Mouse (Mus musculus) limb, embryonic 13.5 days (tissue): ENCODE data around the gene Irf2bp1. TPM values are rescaled to one million over a fixed set of nuclear protein-coding genes. Genes with fewer than 3 reads are reported as not detected.

Experiments
- ATAC-seq: fragments of 200-750 bp; cut with Nextera tagmentation; 2 replicates; pipeline ENCODE4 v1.8.0; 2017; ENCODE audit warnings: low read depth, moderate number of reproducible peaks, moderate TSS enrichment; ENCODE audit not compliant: low FRiP score
- H3K27ac ChIP-seq: fragments of 300-500 bp; sonication (generic); 2 replicates; pipeline ENCODE4 v1.5.1; 2015; ENCODE audit warnings: inconsistent platforms, mild to moderate bottlenecking, moderate library complexity
- H3K27me3 ChIP-seq: fragments of 300-500 bp; sonication (generic); 2 replicates; pipeline ENCODE4 v1.6.1; 2015; ENCODE audit warnings: mild to moderate bottlenecking, inconsistent platforms
- H3K36me3 ChIP-seq: fragments of 300-500 bp; sonication (generic); 2 replicates; pipeline ENCODE4 v1.6.1; 2015; ENCODE audit warnings: inconsistent platforms, mild to moderate bottlenecking, moderate library complexity
- H3K4me1 ChIP-seq: fragments of 300-500 bp; sonication (generic); 2 replicates; pipeline ENCODE4 v1.6.1; 2015; ENCODE audit warnings: inconsistent platforms
- H3K4me2 ChIP-seq: fragments of 300-500 bp; sonication (generic); replicated peaks from 2 replicates; pipeline ENCODE4 v1.6.1; 2015; ENCODE audit warnings: inconsistent platforms, mild to moderate bottlenecking, moderate library complexity
- H3K4me3 ChIP-seq: fragments of 300-500 bp; sonication (generic); 2 replicates; pipeline ENCODE4 v1.5.1; 2015; ENCODE audit warnings: moderate library complexity, mild to moderate bottlenecking, inconsistent platforms
- H3K9ac ChIP-seq: fragments of 300-500 bp; sonication (generic); 2 replicates; pipeline ENCODE4 v1.6.1; 2015; ENCODE audit warnings: mild to moderate bottlenecking, inconsistent platforms
- H3K9me3 ChIP-seq: fragments of 300-500 bp; sonication (generic); 2 replicates; pipeline ENCODE4 v1.6.1; 2016; ENCODE audit warnings: inconsistent platforms
- WGBS: fragments of 180-500 bp; shearing (Covaris S2); methylation state at CpG from one replicate; pipeline ENCODE4 v1.1.7; 2015; 5-methylcytosine and 5-hydroxymethylcytosine counted together
- polyA plus RNA-seq: library from polyadenylated mRNA; unstranded; fragments of >200 nt; fragmentation: Nextera tagmentation; extraction: Ambion mirVana; gene quantifications from 2 replicates; pipeline ENCODE4 v1.2.1, GENCODE M21; 2015

The Irf2bp1 gene
- polyA plus RNA-seq, 1 experiment from 2014 or later = 26.9 TPM

- Histone ChIP-seq H3K4me3 (no peak overlapping the region), H3K27me3 (peaks cover 15% of the 10 kb centered on the region), H3K9me3 (no peaks in the 10 kb centered on the region), H3K4me2 (no peak overlapping the region), H3K36me3 (no peaks in the 10 kb centered on the region), H3K9ac (no peak overlapping the region), H3K4me1 (peaks cover 19% of the 10 kb centered on the region), H3K27ac (no peak overlapping the region)
- WGBS = 85% methylated on average over 4 of the region's 4 CpGs
- no peak for ATAC-seq
Observed at GRCm38 (mm10) chr7:19016042-19016441, 12.2 kb downstream of the Irf2bp1 start.

DNA sequence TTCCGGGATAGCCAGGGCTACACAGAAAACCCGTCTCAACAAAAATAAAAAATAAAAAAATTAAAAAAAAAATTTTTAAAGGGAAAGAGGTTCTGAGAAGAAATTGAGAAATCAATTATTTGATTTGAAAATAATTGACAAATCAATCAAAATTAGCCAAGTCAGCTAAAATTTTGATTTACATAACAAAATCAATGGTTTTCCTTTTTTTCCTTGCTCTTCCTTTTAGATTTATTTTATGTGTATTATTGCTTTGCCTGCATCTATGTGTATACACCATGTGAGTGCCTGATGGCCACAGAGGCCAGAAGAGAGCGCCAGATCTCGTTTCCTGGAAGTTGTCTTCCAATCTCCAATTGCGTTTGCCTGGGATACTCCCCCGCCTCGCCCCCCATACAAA, 14.1 kb downstream of the Irf2bp1 start:
- Histone ChIP-seq H3K27ac (no peak overlapping the region), H3K9ac (no peak overlapping the region), H3K36me3 (no peaks in the 10 kb centered on the region), H3K4me3 (no peak overlapping the region), H3K4me1 (peaks cover 9% of the 10 kb centered on the region; the same call in 1 of the 2 replicates), H3K9me3 (no peaks in the 10 kb centered on the region), H3K4me2 (no peak overlapping the region), H3K27me3 (peaks cover 34% of the 10 kb centered on the region)
- WGBS = 85% methylated on average over 7 of the region's 7 CpGs
- ATAC-seq = no peak

GRCm38 (mm10) chr7:19021048-19021447, 17.2 kb downstream of the Irf2bp1 start:
- 17% methylated on average over 8 of the region's 8 CpGs for WGBS
- Histone ChIP-seq H3K27me3 (peaks cover 44% of the 10 kb centered on the region), H3K27ac (no peak overlapping the region), H3K9ac (no peak overlapping the region; the same call in 1 of the 2 replicates), H3K4me3 (no peak overlapping the region), H3K36me3 (no peaks in the 10 kb centered on the region), H3K4me2 (peak overlapping the region; percentile 93; the same call in 1 of the 2 replicates), H3K4me1 (peaks cover 27% of the 10 kb centered on the region), H3K9me3 (no peaks in the 10 kb centered on the region)
- no peak for ATAC-seq

- 0 out of 2 replicates have a peak overlapping the region, but pooled peaks have one; percentile 61 for H3K9ac ChIP-seq
- no peak for ATAC-seq
- H3K9me3 ChIP-seq = no peaks in the 10 kb centered on the region
- no peak overlapping the region for H3K27ac ChIP-seq
- 52% methylated on average over 18 of the region's 18 CpGs for WGBS
- no peaks in the 10 kb centered on the region for H3K36me3 ChIP-seq
- peaks cover 28% of the 10 kb centered on the region for H3K4me1 ChIP-seq
- peaks cover 44% of the 10 kb centered on the region for H3K27me3 ChIP-seq
- peak overlapping the region; percentile 93 for H3K4me2 ChIP-seq
- peak overlapping the region; percentile 84 for H3K4me3 ChIP-seq
Observed at GRCm38 (mm10) chr7:19022189-19022958, 18.5 kb downstream of the Irf2bp1 start.

DNA sequence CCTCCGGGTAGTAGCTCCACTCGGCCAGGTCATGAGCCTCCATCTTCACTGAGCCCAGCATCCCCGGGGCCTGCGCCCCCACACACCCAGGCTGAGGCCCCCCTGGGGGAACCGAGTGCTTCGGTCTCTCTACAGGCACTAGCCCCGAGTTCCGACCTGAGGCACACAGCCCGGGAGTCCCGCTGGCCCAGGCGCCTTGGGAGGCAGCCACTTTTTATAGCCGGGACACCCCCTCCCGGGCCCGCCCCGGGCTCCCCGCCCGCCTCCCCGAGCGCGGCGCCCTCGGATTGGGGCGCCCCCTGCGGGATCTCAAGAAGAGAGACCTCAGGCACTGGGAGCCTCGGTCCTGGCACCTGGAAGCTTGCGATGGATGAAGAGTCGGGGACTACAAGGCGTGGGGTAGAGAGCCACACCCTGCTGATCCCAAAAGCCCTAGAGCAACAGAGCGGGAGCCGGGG, 19.5 kb downstream of the Irf2bp1 start, which contains the start of gene Foxa3:
TSS of gene Foxa3 (minus strand) at position 182 of the 458 bp plus-strand sequence.
- ATAC-seq = peak; percentile 19
- peak within 1 kb of the TSS; percentile 84 for H3K4me3 ChIP-seq
- peaks cover 44% of the 10 kb centered on the region for H3K27me3 ChIP-seq
- H3K4me1 ChIP-seq = peaks cover 28% of the 10 kb centered on the region
- peak within 1 kb of the TSS; percentile 93 for H3K4me2 ChIP-seq
- H3K36me3 ChIP-seq = no peaks in the 10 kb centered on the region
- 3% methylated on average over 26 of the region's 30 CpGs for WGBS
- H3K27ac ChIP-seq = no peak within 1 kb of the TSS
- H3K9ac ChIP-seq = peak within 1 kb of the TSS; percentile 97
- no peaks in the 10 kb centered on the region for H3K9me3 ChIP-seq

GRCm38 (mm10) chr7:19024096-19024506, 20.3 kb downstream of the Irf2bp1 start, which contains the start of gene Sympk:
TSS of gene Sympk (plus strand) at chr7:19024377.
- Histone ChIP-seq H3K36me3 (peaks cover 7% of the 10 kb centered on the region), H3K9me3 (no peaks in the 10 kb centered on the region), H3K4me2 (peak within 1 kb of the TSS; percentile 93), H3K4me1 (peaks cover 28% of the 10 kb centered on the region), H3K27me3 (peaks cover 44% of the 10 kb centered on the region), H3K27ac (0 out of 2 replicates have a peak within 1 kb of the TSS, but pooled peaks have one; percentile 12), H3K9ac (peak within 1 kb of the TSS; percentile 97), H3K4me3 (peak within 1 kb of the TSS; percentile 84)
- under 1% methylated on average over 40 of the region's 50 CpGs for WGBS
- peak; percentile 96 for ATAC-seq

GRCm38 (mm10) chr7:19024581-19025255, 20.9 kb downstream of the Irf2bp1 start:
- Histone ChIP-seq H3K36me3 (peaks cover 13% of the 10 kb centered on the region), H3K27ac (0 out of 2 replicates have a peak overlapping the region, but pooled peaks have one; percentile 12), H3K27me3 (peaks cover 41% of the 10 kb centered on the region), H3K4me2 (peak overlapping the region; percentile 93), H3K9me3 (no peaks in the 10 kb centered on the region), H3K9ac (peak overlapping the region; percentile 97), H3K4me3 (peak overlapping the region; percentile 84), H3K4me1 (peaks cover 28% of the 10 kb centered on the region)
- 1% methylated on average over 25 of the region's 36 CpGs for WGBS
- peak; percentile 52 for ATAC-seq

GRCm38 (mm10) chr7:19028067-19028466, 24.2 kb downstream of the Irf2bp1 start:
- no peak overlapping the region for H3K9ac ChIP-seq
- no peak overlapping the region for H3K4me2 ChIP-seq
- H3K9me3 ChIP-seq = no peaks in the 10 kb centered on the region
- no peak for ATAC-seq
- peaks cover 22% of the 10 kb centered on the region for H3K4me1 ChIP-seq
- peaks cover 9% of the 10 kb centered on the region for H3K27me3 ChIP-seq
- peaks cover 46% of the 10 kb centered on the region for H3K36me3 ChIP-seq
- H3K27ac ChIP-seq = no peak overlapping the region
- H3K4me3 ChIP-seq = no peak overlapping the region

- Histone ChIP-seq H3K4me2 (no peak overlapping the region), H3K36me3 (peaks cover 54% of the 10 kb centered on the region), H3K9ac (no peak overlapping the region), H3K4me3 (no peak overlapping the region), H3K27me3 (no peaks in the 10 kb centered on the region), H3K4me1 (peaks cover 14% of the 10 kb centered on the region), H3K9me3 (no peaks in the 10 kb centered on the region), H3K27ac (no peak overlapping the region)
- WGBS = 62% methylated on average over 6 of the region's 6 CpGs
- ATAC-seq = no peak; the same call in 1 of the 2 replicates
Observed at GRCm38 (mm10) chr7:19029084-19029653, 25.3 kb downstream of the Irf2bp1 start.

GRCm38 (mm10) chr7:19031641-19032040, 27.8 kb downstream of the Irf2bp1 start:
- no peak overlapping the region for H3K4me3 ChIP-seq
- H3K27me3 ChIP-seq = no peaks in the 10 kb centered on the region
- no peak for ATAC-seq
- H3K36me3 ChIP-seq = peaks cover 79% of the 10 kb centered on the region
- H3K27ac ChIP-seq = no peak overlapping the region
- no peak overlapping the region for H3K4me2 ChIP-seq
- 84% methylated on average over 4 of the region's 4 CpGs for WGBS
- H3K4me1 ChIP-seq = no peaks in the 10 kb centered on the region
- no peaks in the 10 kb centered on the region for H3K9me3 ChIP-seq
- H3K9ac ChIP-seq = no peak overlapping the region

DNA sequence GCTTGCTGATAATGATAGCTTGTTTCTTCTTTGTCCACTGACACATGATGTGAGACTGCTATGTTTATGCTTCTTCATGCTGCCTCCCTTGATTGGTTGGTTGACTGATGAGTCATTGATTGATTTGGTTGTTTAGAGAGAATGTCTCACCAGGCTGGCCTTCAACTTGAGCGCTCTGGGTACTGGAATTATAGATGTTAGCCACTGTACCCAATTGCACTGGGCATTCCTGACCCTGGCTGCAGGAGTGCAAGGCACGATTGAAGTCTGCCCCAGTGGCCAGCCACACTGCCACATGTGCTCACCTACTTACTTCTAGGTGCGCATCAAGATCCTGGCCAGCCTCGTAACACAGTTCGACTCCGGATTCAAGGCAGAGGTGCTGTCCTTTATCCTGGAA, 40.8 kb downstream of the Irf2bp1 start:
- Histone ChIP-seq H3K4me1 (no peaks in the 10 kb centered on the region), H3K9ac (no peak overlapping the region), H3K9me3 (no peaks in the 10 kb centered on the region), H3K27me3 (no peaks in the 10 kb centered on the region), H3K27ac (no peak overlapping the region), H3K4me3 (no peak overlapping the region), H3K4me2 (no peak overlapping the region), H3K36me3 (peaks cover 100% of the 10 kb centered on the region)
- ATAC-seq = no peak
- WGBS = 97% methylated on average over 6 of the region's 6 CpGs
